Mouse (Mus musculus) cerebellum, adult 18-20 months (tissue): ENCODE data around the gene Yeats4.
A peak's percentile ranks its signal among the peaks of the same experiment; 100 is the strongest.
"Not testable (repeated sequence)": the region's sequence is repeated elsewhere in the genome, so short reads cannot be mapped to it uniquely, and the experiment has no call there.

ENCODE experiments used
- DNase-seq, 2 experiments: peaks; one replicate each; pipeline ENCODE4 v3.0.0; 2021

The Yeats4 gene

GRCm38 (mm10) chr10:117224102-117224990 lies at the start of gene Yeats4:
TSS of gene Yeats4 (minus strand) at chr10:117224507.
- peak; percentile 93 to 98 for DNase-seq

GRCm38 (mm10) chr10:117272023-117272422 lies 47.7 kb upstream of the Yeats4 start:
- DNase-seq, result no peak

GRCm38 (mm10) chr10:117259870-117260269 lies 35.6 kb upstream of the Yeats4 start:
- no peak for DNase-seq

- no peak for DNase-seq
Observed at GRCm38 (mm10) chr10:117238603-117239002, 14.3 kb upstream of the Yeats4 start, which contains the start of gene 9530003J23Rik. TSS of gene 9530003J23Rik (minus strand) at chr10:117238703.

GRCm38 (mm10) chr10:117235866-117236265 lies 11.6 kb upstream of the Yeats4 start:
- no peak for DNase-seq

- no peak for DNase-seq
Observed at GRCm38 (mm10) chr10:117234825-117235224, 10.5 kb upstream of the Yeats4 start.

- DNase-seq, result peak in 1 of 2 experiments; percentile 26
Observed at GRCm38 (mm10) chr10:117229826-117230225, 5.5 kb upstream of the Yeats4 start.

- DNase-seq, result no peak
Observed at GRCm38 (mm10) chr10:117226002-117226401, 1.7 kb upstream of the Yeats4 start.

GRCm38 (mm10) chr10:117225094-117225493 lies 787 bp upstream of the Yeats4 start:
- peak in 1 of 2 experiments; percentile 17 for DNase-seq

GRCm38 (mm10) chr10:117223758-117224101 lies 577 bp downstream of the Yeats4 start:
- DNase-seq, result peak in 1 of 2 experiments; percentile 13

- DNase-seq, result no peak
Observed at GRCm38 (mm10) chr10:117222821-117223220, 1.5 kb downstream of the Yeats4 start.

- DNase-seq, result no peak
Observed at GRCm38 (mm10) chr10:117218351-117218750, 6.0 kb downstream of the Yeats4 start.

- DNase-seq, result no peak
Observed at GRCm38 (mm10) chr10:117217246-117217840, 7.0 kb downstream of the Yeats4 start.

- peak in 1 of 2 experiments; percentile 33 for DNase-seq
Observed at GRCm38 (mm10) chr10:117216793-117217192, 7.5 kb downstream of the Yeats4 start.

GRCm38 (mm10) chr10:117216132-117216495 lies 8.2 kb downstream of the Yeats4 start:
- no peak for DNase-seq

- no peak for DNase-seq
Observed at GRCm38 (mm10) chr10:117215409-117216131, 8.7 kb downstream of the Yeats4 start.

- DNase-seq, result no peak
Observed at GRCm38 (mm10) chr10:117211023-117211422, 13.3 kb downstream of the Yeats4 start.

GRCm38 (mm10) chr10:117209469-117209938 lies 14.8 kb downstream of the Yeats4 start:
- peak; percentile 43 to 49 for DNase-seq

GRCm38 (mm10) chr10:117208787-117209186 lies 15.5 kb downstream of the Yeats4 start:
- not testable (repeated sequence) for DNase-seq

GRCm38 (mm10) chr10:117208221-117208620 lies 16.1 kb downstream of the Yeats4 start:
- DNase-seq, result no peak

- DNase-seq, result no peak
Observed at GRCm38 (mm10) chr10:117206070-117206469, 18.2 kb downstream of the Yeats4 start.

- DNase-seq, result no peak
Observed at GRCm38 (mm10) chr10:117203558-117203981, 20.7 kb downstream of the Yeats4 start.

GRCm38 (mm10) chr10:117202981-117203557 lies 21.2 kb downstream of the Yeats4 start:
- no peak for DNase-seq
